Mouse (Mus musculus) erythroid progenitor cell, adult 5-6 weeks (primary cell): Measurements from ENCODE around the gene LTO1. TPM values are rescaled to one million over a fixed set of nuclear protein-coding genes. Genes with fewer than 3 reads are reported as not detected.

Experiments
- total RNA-seq, 2 experiments: library from RNA; stranded (forward) in 1 of 2; stranded (reverse) in 1 of 2; fragments of 150-400 nt in 1 of 2; fragments of 186-747, 209-891 nt in 1 of 2; gene quantifications; 2 replicates each; pipeline versions ENCODE4 v1.2.3 to v1.2.4; 2015 to 2017; ENCODE audit warnings: low replicate concordance in 2 of 2

Gene LTO1
- total RNA-seq, 2 experiments from 2014 or later, result 5.4 to 85.0 TPM

Other genes with a start within 250 kb of the LTO1 start
- not detected in 2 replicates for gene Ano1, start 163.1 kb upstream of the LTO1 start, total RNA-seq (2015; ENCODE audit: low replicate concordance)
- gene Ano1, start 163.1 kb upstream of the LTO1 start, total RNA-seq (2017; ENCODE audit: low replicate concordance), result not detected in 2 replicates
- gene Fgf3, start 77.0 kb upstream of the LTO1 start, total RNA-seq (2015; ENCODE audit: low replicate concordance), result 0.36 TPM in 1 of 2 replicates, not detected in the other
- 1.1 TPM in 1 of 2 replicates, not detected in the other for gene Fgf3, start 77.0 kb upstream of the LTO1 start, total RNA-seq (2017; ENCODE audit: low replicate concordance)
- not detected in 2 replicates for gene Fgf4, start 67.7 kb upstream of the LTO1 start, total RNA-seq (2015; ENCODE audit: low replicate concordance)
- not detected in 2 replicates for gene Fgf4, start 67.7 kb upstream of the LTO1 start, total RNA-seq (2017; ENCODE audit: low replicate concordance)
- not detected in 2 replicates for gene Fgf15, start 18.6 kb upstream of the LTO1 start, total RNA-seq (2015; ENCODE audit: low replicate concordance)
- not detected in 2 replicates for gene Fgf15, start 18.6 kb upstream of the LTO1 start, total RNA-seq (2017; ENCODE audit: low replicate concordance)
- gene Ccnd1, start 24.8 kb downstream of the LTO1 start, total RNA-seq (2015; ENCODE audit: low replicate concordance), result 1.4 and 1.7 TPM in 2 replicates
- gene Ccnd1, start 24.8 kb downstream of the LTO1 start, total RNA-seq (2017; ENCODE audit: low replicate concordance), result 1.3 and 1.7 TPM in 2 replicates